Mouse (Mus musculus) cerebellum, postnatal 25 days (tissue): ENCODE data around the gene Hfe.
"Not testable (repeated sequence)": the region's sequence is repeated elsewhere in the genome, so short reads cannot be mapped to it uniquely, and the experiment has no call there.

Source experiments
- DNase-seq, 2 experiments: peaks; one replicate each; pipeline ENCODE4 v3.0.0; 2021; ENCODE audit warnings: mixed read lengths in 2 of 2

The Hfe gene

GRCm38 (mm10) chr13:23743963-23744362 lies 33.3 kb upstream of the Hfe start:
- no peak for DNase-seq

GRCm38 (mm10) chr13:23743215-23743614 lies 32.6 kb upstream of the Hfe start:
- no peak for DNase-seq

- no peak for DNase-seq
These were observed 31.4 kb upstream of the Hfe start for GRCm38 (mm10) chr13:23742007-23742406.

- no peak for DNase-seq
These were observed 30.3 kb upstream of the Hfe start for GRCm38 (mm10) chr13:23740910-23741309.

GRCm38 (mm10) chr13:23740256-23740840 lies 29.7 kb upstream of the Hfe start:
- DNase-seq: no peak

- no peak for DNase-seq
These were observed 29.2 kb upstream of the Hfe start for GRCm38 (mm10) chr13:23739922-23740252.

GRCm38 (mm10) chr13:23739069-23739921 lies 28.6 kb upstream of the Hfe start:
- DNase-seq: peak; percentile 80 to 87

GRCm38 (mm10) chr13:23738677-23739068 lies 28.0 kb upstream of the Hfe start, which contains the start of gene Hist1h1c:
Gene Hist1h1c (plus strand): TSS chr13:23738808.
- peak; percentile 78 to 84 for DNase-seq

- peak in 1 of 2 experiments; percentile 24 for DNase-seq
These were observed 27.4 kb upstream of the Hfe start for GRCm38 (mm10) chr13:23738041-23738440.

- DNase-seq: no peak
These were observed 26.4 kb upstream of the Hfe start for GRCm38 (mm10) chr13:23737091-23737490.

- DNase-seq: peak in 1 of 2 experiments; percentile 45
These were observed 21.6 kb upstream of the Hfe start for GRCm38 (mm10) chr13:23732156-23732804.

GRCm38 (mm10) chr13:23730479-23730878 lies 19.8 kb upstream of the Hfe start:
- DNase-seq: no peak

- DNase-seq: no peak
These were observed 19.1 kb upstream of the Hfe start for GRCm38 (mm10) chr13:23729706-23730105.

GRCm38 (mm10) chr13:23729192-23729525 lies 18.5 kb upstream of the Hfe start:
- DNase-seq: no peak

GRCm38 (mm10) chr13:23728472-23729191 lies 18.0 kb upstream of the Hfe start:
- DNase-seq: no peak

- no peak for DNase-seq
These were observed 14.6 kb upstream of the Hfe start for GRCm38 (mm10) chr13:23725213-23725612.

GRCm38 (mm10) chr13:23724239-23724638 lies 13.6 kb upstream of the Hfe start:
- DNase-seq: no peak

- not testable (repeated sequence) for DNase-seq
These were observed 7.1 kb upstream of the Hfe start for GRCm38 (mm10) chr13:23717593-23718245.

- no peak for DNase-seq
These were observed 6.5 kb upstream of the Hfe start for GRCm38 (mm10) chr13:23717176-23717575.

- DNase-seq: no peak
These were observed 5.8 kb upstream of the Hfe start for GRCm38 (mm10) chr13:23716261-23717042.

- no peak for DNase-seq
These were observed 810 bp downstream of the Hfe start for GRCm38 (mm10) chr13:23709714-23710373.
